Comparison of ENCODE assay signal across 10 mouse cellular contexts in the genomic region with DNA sequence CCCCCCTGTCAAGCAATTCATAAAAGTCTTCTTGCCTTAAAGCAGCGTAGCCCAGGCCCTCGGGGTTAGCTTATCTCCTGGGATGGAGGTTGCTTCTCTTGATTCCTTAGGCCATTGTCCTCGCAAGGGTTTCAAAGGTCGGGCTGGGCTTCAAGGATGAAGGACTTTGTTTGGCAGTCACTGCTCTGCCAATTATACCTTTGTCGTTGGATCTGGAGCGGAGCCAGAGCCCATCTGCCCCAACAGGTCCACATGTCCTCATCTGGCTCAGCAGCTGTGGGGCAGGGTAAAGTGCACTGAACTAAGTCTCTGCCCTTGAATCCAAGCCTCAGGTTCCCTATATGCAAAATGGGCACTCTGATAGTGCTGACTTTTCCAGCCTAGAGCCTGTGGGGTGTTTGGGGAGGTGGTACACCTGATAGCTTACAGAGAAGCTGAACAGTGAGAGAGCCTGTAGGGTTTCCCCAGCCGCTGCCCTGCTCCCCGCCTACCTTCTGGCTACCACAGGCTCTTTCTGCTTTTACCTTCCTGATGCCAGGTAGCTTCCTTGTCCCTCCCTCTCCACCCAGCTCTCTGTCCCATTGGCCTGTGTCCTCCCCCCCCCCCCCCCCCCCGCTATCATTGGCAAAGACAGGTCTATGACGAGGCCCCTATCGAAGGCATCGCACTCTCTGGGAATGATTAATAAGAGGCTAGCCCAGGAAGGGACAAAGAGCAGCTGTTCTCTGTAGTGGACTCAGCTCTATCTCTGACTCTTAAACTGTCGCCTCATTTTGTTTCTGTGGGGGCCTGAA. TPM values are rescaled to one million over a fixed set of nuclear protein-coding genes. Genes with fewer than 3 reads are reported as not detected.
A peak's percentile ranks its signal among the peaks of the same experiment; 100 is the strongest.
DNase-seq lines count a peak whose midpoint lies in the region; ATAC-seq and TF ChIP-seq lines count a peak whose summit lies in the region.
"Had no signal": no experiment of that assay in that cellular context is flagged by ENCODE, and none has a peak within 500 bp of the region (broad histone marks: within the 10 kb centered on the region; RNA-seq: fewer than 3 reads in every experiment).

No protein-coding gene starts in this region.

- H3K4me3 ChIP-seq in embryonic facial prominence, embryonic 10.5 days, result peak overlapping the region; percentile 44
- H3K4me3 ChIP-seq in liver, postnatal 0 days (ENCODE audit: low read depth, low read length), result no peak overlapping the region
- H3K4me3 ChIP-seq: myocyte had no signal

- H3K27me3 ChIP-seq in embryonic facial prominence, embryonic 10.5 days (replicated peaks; ENCODE audit: low read depth, poor library complexity, severe bottlenecking), result no peaks in the 10 kb centered on the region
- H3K27me3 ChIP-seq in liver, postnatal 0 days (ENCODE audit: insufficient read depth, low read length), result no peaks in the 10 kb centered on the region

- WGBS in embryonic facial prominence, embryonic 10.5 days, result 30% methylated on average over 12 of the region's 13 CpGs
- 51% methylated on average over 12 of the region's 13 CpGs for WGBS in liver, postnatal 0 days (ENCODE audit: insufficient replicate concordance)

- H3K9me3 ChIP-seq in embryonic facial prominence, embryonic 10.5 days, result no peaks in the 10 kb centered on the region
- H3K9me3 ChIP-seq in liver, postnatal 0 days (ENCODE audit: low read length), result no peaks in the 10 kb centered on the region

- peak; percentile 83 for ATAC-seq in liver, postnatal 0 days

- peaks cover 98% of the 10 kb centered on the region for H3K4me1 ChIP-seq in embryonic facial prominence, embryonic 10.5 days
- peaks cover 74% of the 10 kb centered on the region for H3K4me1 ChIP-seq in liver, postnatal 0 days (ENCODE audit: insufficient read depth)

- no peak for TF ChIP-seq EP300 in liver, postnatal 0 days (IDR thresholded peaks at IDR 0.05; ENCODE audit: low read depth)

- peak; percentile 53 for DNase-seq in brain, embryonic 14.5 days (ENCODE audit: low read depth)
- DNase-seq in embryonic facial prominence, embryonic 10.5 days (ENCODE audit: low spot score), result no peak
- DNase-seq in kidney, adult 11 months, result peak; percentile 91
- DNase-seq in liver, postnatal 0 days, result peak; percentile 64
- no peak for DNase-seq in ovary, postnatal 14 days (ENCODE audit: low spot score)
- DNase-seq in left cerebral cortex, adult 18-20 months (ENCODE audit: low spot score in 2 of 2), result no peak
- no peak for DNase-seq in frontal cortex, postnatal 36 days (ENCODE audit: low spot score in 2 of 2)

- TF ChIP-seq POLR2A in brain, embryonic 14.5 days (IDR thresholded peaks at IDR 0.05; ENCODE audit: borderline replicate concordance, extremely low read depth, insufficient read depth, insufficient read length, poor library complexity, severe bottlenecking), result no peak

- no peak overlapping the region for H3K9ac ChIP-seq in liver, postnatal 0 days (replicated peaks)

- peaks cover 74% of the 10 kb centered on the region for H3K36me3 ChIP-seq in embryonic facial prominence, embryonic 10.5 days (replicated peaks)
- H3K36me3 ChIP-seq in liver, postnatal 0 days (replicated peaks; ENCODE audit: insufficient read depth, low read length), result peaks cover 49% of the 10 kb centered on the region

- peak overlapping the region; percentile 40; the same call in 1 of the 2 replicates for H3K4me2 ChIP-seq in liver, postnatal 0 days (ENCODE audit: low read depth, low read length)

- no peak for TF ChIP-seq CTCF in brain, embryonic 14.5 days (IDR thresholded peaks at IDR 0.05; ENCODE audit: borderline replicate concordance, extremely low read depth, insufficient read depth, insufficient read length)
- TF ChIP-seq CTCF in liver, postnatal 0 days (IDR thresholded peaks at IDR 0.05; ENCODE audit: low read depth), result no peak

- H3K27ac ChIP-seq in embryonic facial prominence, embryonic 10.5 days (replicated peaks), result peak overlapping the region; percentile 93
- H3K27ac ChIP-seq in liver, postnatal 0 days (ENCODE audit: low read depth), result peak overlapping the region; percentile 76

RNA-seq across cellular contexts. Expression of a gene that starts 13.0 kb away (rescaled TPM):
- 91.7 and 139 TPM in 2 replicates for polyA plus RNA-seq in brain, embryonic 14.5 days (2012; rRNA removed)
- 90.5 and 98.7 TPM in 2 replicates for polyA plus RNA-seq in embryonic facial prominence, embryonic 10.5 days (2016; fragmentation: Nextera tagmentation; extraction: Ambion mirVana)
- 30.0 and 32.2 TPM in 2 replicates for polyA plus RNA-seq in liver, postnatal 0 days (2015; fragmentation: Nextera tagmentation; extraction: Ambion mirVana)
- 100 to 1,000 TPM; 165 to 168 TPM for total RNA-seq in left cerebral cortex, adult 18-20 months (2021)

RNA-seq across cellular contexts. Expression of a gene that starts 28.8 kb away (rescaled TPM):
- polyA plus RNA-seq in brain, embryonic 14.5 days (2012; rRNA removed), result 26.7 and 27.3 TPM in 2 replicates
- 14.0 and 16.0 TPM in 2 replicates for polyA plus RNA-seq in embryonic facial prominence, embryonic 10.5 days (2016; fragmentation: Nextera tagmentation; extraction: Ambion mirVana)
- 0.25 and 0.28 TPM in 2 replicates for polyA plus RNA-seq in liver, postnatal 0 days (2015; fragmentation: Nextera tagmentation; extraction: Ambion mirVana)
- total RNA-seq in left cerebral cortex, adult 18-20 months (2021), result 10 to 100 TPM; 73.9 to 75.8 TPM

RNA-seq across cellular contexts. Expression of a gene that starts 29.5 kb away (rescaled TPM):
- 396 and 444 TPM in 2 replicates for polyA plus RNA-seq in brain, embryonic 14.5 days (2012; rRNA removed)
- 481 and 487 TPM in 2 replicates for polyA plus RNA-seq in embryonic facial prominence, embryonic 10.5 days (2016; fragmentation: Nextera tagmentation; extraction: Ambion mirVana)
- polyA plus RNA-seq in liver, postnatal 0 days (2015; fragmentation: Nextera tagmentation; extraction: Ambion mirVana), result 409 and 433 TPM in 2 replicates
- 100 to 1,000 TPM; 351 to 356 TPM for total RNA-seq in left cerebral cortex, adult 18-20 months (2021)

RNA-seq across cellular contexts. Expression of a gene that starts 36.0 kb away (rescaled TPM):
- polyA plus RNA-seq in brain, embryonic 14.5 days (2012; rRNA removed), result 0.46 and 0.69 TPM in 2 replicates
- 0.85 and 1.1 TPM in 2 replicates for polyA plus RNA-seq in embryonic facial prominence, embryonic 10.5 days (2016; fragmentation: Nextera tagmentation; extraction: Ambion mirVana)
- not detected in 2 replicates for polyA plus RNA-seq in liver, postnatal 0 days (2015; fragmentation: Nextera tagmentation; extraction: Ambion mirVana)
- 1 to 10 TPM in 1 of 2 experiments, under 1 TPM in 1; 0.98 to 1.1 TPM for total RNA-seq in left cerebral cortex, adult 18-20 months (2021)
- total RNA-seq: adrenal gland, postnatal 36 days; gastrocnemius, adult 8-10 months had no signal

RNA-seq across cellular contexts. Expression of a gene that starts 45.4 kb away (rescaled TPM):
- 19.7 and 21.2 TPM in 2 replicates for polyA plus RNA-seq in brain, embryonic 14.5 days (2012; rRNA removed)
- 22.0 and 24.2 TPM in 2 replicates for polyA plus RNA-seq in embryonic facial prominence, embryonic 10.5 days (2016; fragmentation: Nextera tagmentation; extraction: Ambion mirVana)
- polyA plus RNA-seq in liver, postnatal 0 days (2015; fragmentation: Nextera tagmentation; extraction: Ambion mirVana), result 5.5 and 5.8 TPM in 2 replicates
- total RNA-seq in left cerebral cortex, adult 18-20 months (2021), result 10 to 100 TPM; 18.7 to 19.9 TPM

Comparison
In these comparisons a context has a peak if more than half of its experiments do, and no peak if none do; other contexts are left out.
1. DNase-seq: peak in brain, embryonic 14.5 days (single experiment), kidney, adult 11 months (single experiment) and liver, postnatal 0 days (single experiment); none in embryonic facial prominence, embryonic 10.5 days (single experiment), ovary, postnatal 14 days (single experiment), left cerebral cortex, adult 18-20 months (0 of 2) and frontal cortex, postnatal 36 days (0 of 2).
2. RNA of a gene that starts 28.8 kb away (polyA plus RNA-seq): 26.7 to 27.3 TPM in brain, embryonic 14.5 days and 14.0 to 16.0 TPM in embryonic facial prominence, embryonic 10.5 days; 0.25 to 0.28 TPM in liver, postnatal 0 days; every median in the first group is over 10 times any median in the second.